Mouse (Mus musculus) layer of hippocampus, postnatal 10 days (tissue): Measurements from ENCODE around the gene Gpam. TPM values are rescaled to one million over a fixed set of nuclear protein-coding genes. Genes with fewer than 3 reads are reported as not detected.
A peak's percentile ranks its signal among the peaks of the same experiment; 100 is the strongest.

Experiments
- DNase-seq, 2 experiments: peaks; one replicate each; pipeline ENCODE4 v3.0.0; 2021; ENCODE audit warnings: low spot score in 2 of 2
- total RNA-seq, 2 experiments: library from RNA; stranded (reverse); gene quantifications; 2 replicates each; pipeline ENCODE4 v1.2.3; 2021

Gene Gpam
- total RNA-seq, 2 experiments from 2014 or later, result 73.0 to 76.0 TPM

- DNase-seq, result no peak
These were observed 12.3 kb upstream of the Gpam start for GRCm38 (mm10) chr19:55139301-55139700.

DNA sequence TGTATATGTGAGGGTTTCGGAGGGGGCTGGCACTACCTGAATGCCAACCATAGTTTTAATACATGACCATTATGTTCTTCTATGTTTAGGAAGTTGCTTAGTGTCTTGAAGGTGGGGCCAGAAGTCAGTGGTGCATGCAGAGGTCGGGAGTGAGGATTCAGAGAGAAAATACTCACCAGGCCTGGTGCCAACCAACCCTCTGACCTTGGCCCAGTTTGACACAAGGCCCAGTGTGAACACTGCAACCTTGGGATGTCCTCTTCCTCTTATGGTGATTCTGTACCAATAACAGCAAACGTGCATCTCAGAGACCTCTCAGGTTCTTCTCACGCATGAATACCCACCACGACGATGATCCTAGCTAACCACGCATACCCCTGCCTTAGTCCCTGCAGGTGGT, 11.5 kb upstream of the Gpam start:
- DNase-seq, result no peak

- no peak for DNase-seq
These were observed 10.8 kb upstream of the Gpam start for GRCm38 (mm10) chr19:55137884-55138283.

- no peak for DNase-seq
These were observed 9.8 kb upstream of the Gpam start for GRCm38 (mm10) chr19:55136693-55137427.

GRCm38 (mm10) chr19:55135918-55136317, 8.9 kb upstream of the Gpam start:
- no peak for DNase-seq

- no peak for DNase-seq
These were observed 7.5 kb upstream of the Gpam start for GRCm38 (mm10) chr19:55134521-55134920.

DNA sequence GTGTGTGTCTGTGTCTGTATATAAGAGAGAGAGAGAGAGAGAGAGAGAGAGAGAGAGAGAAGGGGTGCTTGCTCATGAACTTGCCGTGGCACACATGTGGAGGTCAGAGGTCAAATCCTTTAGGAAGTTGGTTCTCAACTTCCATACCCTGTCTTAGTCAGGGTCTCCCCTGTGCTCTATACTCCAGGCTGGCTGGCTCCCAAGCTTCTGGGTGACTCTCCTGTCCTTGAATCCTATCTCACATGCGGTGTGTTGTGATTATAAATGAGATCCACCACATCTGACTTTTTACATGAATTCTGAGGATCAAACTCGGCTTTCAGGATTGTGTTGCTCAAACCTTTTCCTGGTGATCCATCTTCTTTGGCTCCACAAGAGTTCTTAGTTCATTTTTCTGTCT, 5.4 kb upstream of the Gpam start:
- DNase-seq, result no peak

- DNase-seq, result no peak
These were observed 4.7 kb upstream of the Gpam start for GRCm38 (mm10) chr19:55131747-55132146.

DNA sequence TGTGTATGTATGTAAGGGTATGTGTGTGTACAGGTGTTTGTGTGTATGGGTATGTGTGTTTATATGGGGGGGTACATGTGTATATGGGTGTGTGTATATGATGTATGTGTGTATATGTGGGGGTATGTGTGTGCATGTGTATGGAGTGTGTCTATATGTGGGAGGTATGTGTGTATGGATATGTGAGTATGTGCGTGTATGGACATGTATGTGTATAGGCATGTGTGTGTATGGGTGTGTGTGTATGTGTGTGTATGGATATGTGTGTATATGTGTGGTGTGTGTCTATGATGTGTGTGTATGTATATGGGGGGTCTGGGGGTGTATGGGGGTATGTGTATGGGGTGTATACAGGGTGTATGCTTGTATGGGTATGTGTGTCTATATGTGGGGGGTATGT, 1.4 kb upstream of the Gpam start:
- no peak for DNase-seq

GRCm38 (mm10) chr19:55125456-55125855, 1.6 kb downstream of the Gpam start:
- no peak for DNase-seq

DNA sequence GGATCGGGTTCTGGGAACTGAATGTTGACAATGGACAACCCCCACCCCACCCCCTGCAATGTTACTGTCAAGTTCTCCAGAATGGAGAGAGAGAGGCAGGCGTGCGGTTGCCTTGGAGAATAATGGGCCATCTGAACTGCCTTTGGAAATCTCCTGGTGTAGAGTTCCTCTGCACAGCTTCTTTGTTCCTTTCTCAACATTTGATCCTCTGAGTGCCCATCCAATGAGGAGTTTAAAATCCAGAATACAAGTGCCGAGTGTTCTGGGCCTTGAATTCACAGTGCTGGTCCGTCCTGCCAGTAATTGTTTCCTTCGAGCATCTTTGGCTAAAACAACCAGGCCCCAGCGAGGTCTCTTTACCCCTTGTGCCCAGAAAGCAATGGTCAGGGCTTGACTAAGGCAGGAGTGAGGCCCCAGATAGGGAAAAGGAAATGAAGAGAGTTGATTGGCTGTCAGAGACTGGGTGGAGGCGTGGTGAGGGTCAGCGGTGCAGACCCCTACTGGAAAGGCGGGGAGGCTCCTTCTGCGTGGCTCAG, 4.0 kb downstream of the Gpam start:
- DNase-seq, result peak; percentile 36 to 45

DNA sequence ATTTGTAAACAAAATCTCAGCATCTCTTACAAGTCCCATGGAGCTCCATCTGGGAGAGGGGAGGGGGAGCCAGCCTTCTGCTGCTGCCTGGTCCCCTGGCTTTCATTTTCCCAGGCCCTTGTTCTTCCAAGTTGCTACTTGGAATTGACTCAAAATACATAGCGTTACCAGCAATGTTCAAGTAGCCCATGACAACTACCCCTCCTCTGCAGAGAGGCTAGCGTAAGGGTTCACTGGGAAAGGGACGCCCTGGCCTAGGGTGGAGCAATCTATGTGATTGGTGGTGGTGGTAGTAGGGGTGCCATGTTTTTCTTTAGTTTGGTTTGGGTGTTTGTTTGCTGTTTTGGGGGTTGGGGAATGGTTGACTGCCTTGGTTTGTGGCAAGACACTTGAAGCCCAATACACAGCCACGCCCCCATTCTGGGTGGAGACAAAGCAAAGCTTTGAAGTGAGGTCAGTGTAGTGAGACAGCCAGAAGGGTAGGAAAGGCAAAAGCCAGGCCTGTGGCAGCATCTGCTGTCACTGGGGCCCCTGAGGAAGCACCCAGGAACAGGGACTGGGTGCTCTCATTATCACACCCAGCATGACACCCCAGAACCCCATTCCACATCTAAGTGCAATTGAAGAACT, 4.6 kb downstream of the Gpam start:
- peak; percentile 34 to 46 for DNase-seq

DNA sequence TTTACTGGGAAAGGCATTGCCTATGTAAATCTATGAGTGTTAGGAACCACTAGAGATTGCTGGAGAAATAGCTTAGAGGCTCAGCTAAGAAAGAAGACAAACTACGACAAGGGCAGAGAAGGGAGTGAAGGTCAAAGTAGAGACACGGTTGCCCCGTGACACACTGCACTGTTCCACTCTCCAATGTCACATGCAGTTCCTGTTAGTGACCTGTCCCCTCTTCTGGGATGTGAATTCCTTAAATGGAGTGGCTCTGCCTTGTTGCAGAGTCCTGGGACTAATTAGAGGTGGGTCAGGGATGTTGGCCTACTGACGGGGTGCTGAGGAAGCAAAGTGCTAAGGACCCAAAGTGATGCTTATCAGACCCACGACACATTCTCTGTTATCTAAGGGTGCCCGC, 5.2 kb downstream of the Gpam start:
- no peak for DNase-seq

DNA sequence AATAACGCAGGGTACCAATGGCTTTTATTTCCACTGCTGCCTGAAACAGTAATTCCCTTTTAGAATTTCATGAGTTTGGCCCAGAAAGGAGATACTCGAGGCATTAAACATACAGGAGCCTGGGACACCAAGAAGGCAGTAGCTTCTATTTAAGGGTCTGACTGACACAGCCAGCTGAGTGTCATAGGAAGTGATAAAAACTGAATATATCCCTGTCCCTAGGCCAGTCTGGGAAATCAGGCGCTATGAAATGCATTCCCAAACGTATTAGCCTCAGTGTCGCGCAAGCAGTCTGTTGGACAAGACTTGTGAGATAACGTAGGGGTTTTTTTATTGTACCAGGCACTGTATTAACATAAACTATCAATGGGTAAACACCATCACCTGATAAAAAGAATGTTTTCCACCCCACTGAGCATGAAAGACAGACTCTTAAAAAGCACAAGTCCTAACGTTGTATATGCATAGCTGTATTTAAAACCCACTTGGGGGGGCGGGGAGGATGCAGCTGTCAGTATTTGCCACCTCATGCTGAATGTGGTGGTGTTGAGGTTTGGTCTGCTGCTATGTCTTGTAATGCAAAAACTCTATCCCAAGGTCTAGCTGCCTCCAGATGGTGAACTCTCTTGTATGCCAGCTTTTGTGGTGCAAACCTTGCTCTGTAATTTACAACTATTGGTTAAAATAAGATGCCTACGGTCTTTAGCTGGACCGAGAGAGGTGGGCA, 6.4 kb downstream of the Gpam start:
- DNase-seq, result no peak

DNA sequence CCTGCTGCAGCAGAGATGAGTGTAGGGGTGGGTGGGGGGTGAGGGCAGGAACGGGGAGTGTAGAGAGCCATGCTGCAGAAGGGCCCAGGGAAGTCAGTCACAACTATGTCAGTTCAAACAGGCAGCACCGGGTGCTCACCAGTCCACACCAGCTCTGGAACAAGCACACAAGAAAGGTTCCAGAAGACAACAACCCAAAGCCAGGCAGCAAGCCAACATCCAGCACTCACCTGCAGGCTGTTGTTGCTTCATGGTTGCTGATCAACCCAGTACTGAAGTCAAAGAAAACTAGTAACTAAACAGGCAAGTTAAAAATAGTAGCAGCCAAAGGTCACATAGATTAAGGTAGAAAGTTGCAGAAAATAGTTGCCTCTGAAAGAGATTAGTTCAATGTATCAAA, 7.5 kb downstream of the Gpam start:
- no peak for DNase-seq

GRCm38 (mm10) chr19:55117991-55118390, 9.0 kb downstream of the Gpam start:
- DNase-seq, result no peak

- no peak for DNase-seq
These were observed 9.8 kb downstream of the Gpam start for GRCm38 (mm10) chr19:55117059-55117815.

GRCm38 (mm10) chr19:55115532-55115931, 11.5 kb downstream of the Gpam start:
- no peak for DNase-seq

DNA sequence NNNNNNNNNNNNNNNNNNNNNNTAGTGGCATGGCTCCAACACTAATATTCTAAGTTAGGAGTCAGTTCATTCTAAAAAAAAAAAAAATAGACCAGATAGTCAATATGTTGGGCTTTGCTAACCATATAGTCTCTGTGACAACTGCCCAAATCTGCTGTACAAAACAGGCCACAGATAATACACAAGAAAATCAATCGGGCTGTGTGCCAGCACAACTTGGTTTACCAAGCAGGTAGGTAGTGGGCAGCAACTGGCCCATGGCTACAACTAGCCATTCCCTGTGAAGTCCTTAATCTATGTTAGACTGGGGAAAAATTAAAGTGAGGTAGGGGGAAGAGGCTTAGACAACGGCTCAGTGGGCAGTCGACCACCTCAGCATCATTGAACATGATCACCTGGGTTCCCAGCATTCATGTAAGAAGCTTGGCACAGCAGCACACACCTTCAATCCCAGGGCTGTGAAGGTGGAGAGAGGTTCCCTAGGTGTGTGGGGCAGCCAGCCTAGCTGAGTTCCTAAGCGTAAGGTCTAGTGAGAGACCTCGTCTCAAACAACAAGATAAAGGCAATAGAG, 12.1 kb downstream of the Gpam start:
- no peak for DNase-seq

DNA sequence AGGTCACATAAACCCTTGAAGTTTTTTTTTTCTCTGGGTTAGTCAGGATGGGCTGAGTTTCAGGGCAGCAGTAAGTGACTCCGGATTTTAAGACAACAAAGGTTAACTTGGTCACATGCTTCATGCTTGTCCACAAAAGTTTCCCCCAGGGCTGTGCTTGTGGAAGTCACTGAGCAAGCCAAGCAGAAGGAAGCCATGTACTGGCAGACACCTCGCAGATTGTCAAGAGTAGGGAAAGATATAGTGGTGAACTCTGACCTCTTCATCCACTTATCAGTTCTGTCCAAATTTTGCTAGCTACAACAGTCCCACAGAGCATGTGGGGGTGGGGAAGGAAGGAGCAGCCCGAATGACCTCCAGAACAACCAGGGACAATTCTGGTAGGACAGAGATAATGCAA, 19.1 kb downstream of the Gpam start:
- no peak for DNase-seq

DNA sequence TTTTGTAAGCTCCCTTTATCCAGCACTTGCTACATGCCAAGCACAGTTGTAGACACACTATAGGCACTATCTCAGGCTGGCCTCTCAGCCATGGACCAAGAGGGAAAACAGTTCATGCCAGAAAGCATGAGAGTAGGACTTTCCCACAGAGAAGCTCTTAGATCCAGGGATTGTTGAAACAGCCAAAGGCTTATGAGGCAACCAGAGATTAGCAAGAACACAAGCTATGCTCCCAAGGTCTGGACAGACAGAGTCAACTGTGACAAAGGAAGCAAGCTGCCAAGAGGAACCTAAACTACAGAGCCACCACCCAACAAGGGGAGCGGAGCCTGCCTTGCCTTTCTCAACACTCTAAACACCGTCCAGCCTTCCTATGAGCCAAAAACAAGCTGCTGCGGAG, 21.1 kb downstream of the Gpam start:
- DNase-seq, result no peak
